Mouse (Mus musculus) hindbrain, embryonic 12.5 days (tissue): Measurements from ENCODE around the gene Defb36. TPM values are rescaled to one million over a fixed set of nuclear protein-coding genes. Genes with fewer than 3 reads are reported as not detected.

Experiments used
- ATAC-seq: fragments of 200-750 bp; cut with Nextera tagmentation; 2 replicates; pipeline ENCODE4 v1.8.0; 2017; ENCODE audit warnings: moderate TSS enrichment; ENCODE audit not compliant: low FRiP score
- H3K27ac ChIP-seq: fragments of 300-500 bp; sonication (generic); 2 replicates; pipeline ENCODE4 v1.5.1; 2016; ENCODE audit warnings: mild to moderate bottlenecking
- H3K27me3 ChIP-seq: fragments of 300-500 bp; sonication (generic); 2 replicates; pipeline ENCODE4 v1.6.1; 2016; ENCODE audit warnings: mild to moderate bottlenecking
- H3K36me3 ChIP-seq: fragments of 300-500 bp; sonication (generic); 2 replicates; pipeline ENCODE4 v1.6.1; 2016; ENCODE audit warnings: mild to moderate bottlenecking
- H3K4me1 ChIP-seq: fragments of 300-500 bp; sonication (generic); 2 replicates; pipeline ENCODE4 v1.6.1; 2016
- H3K4me2 ChIP-seq: fragments of 300-500 bp; sonication (generic); replicated peaks from 2 replicates; pipeline ENCODE4 v1.6.1; 2016; ENCODE audit warnings: mild to moderate bottlenecking
- H3K4me3 ChIP-seq: fragments of 300-500 bp; sonication (generic); 2 replicates; pipeline ENCODE4 v1.5.1; 2016; ENCODE audit warnings: mild to moderate bottlenecking
- H3K9ac ChIP-seq: fragments of 300-500 bp; sonication (generic); 2 replicates; pipeline ENCODE4 v1.6.1; 2016; ENCODE audit warnings: mild to moderate bottlenecking, moderate library complexity
- H3K9me3 ChIP-seq: fragments of 300-500 bp; sonication (generic); replicated peaks from 2 replicates; pipeline ENCODE4 v1.6.1; 2016; ENCODE audit warnings: mild to moderate bottlenecking
- WGBS: fragments of 180-500 bp; shearing (Covaris S2); methylation state at CpG from one replicate; pipeline ENCODE4 v1.1.7; 2016; 5-methylcytosine and 5-hydroxymethylcytosine counted together
- polyA plus RNA-seq: library from polyadenylated mRNA; unstranded; fragments of >200 nt; fragmentation: Nextera tagmentation; extraction: Ambion mirVana; gene quantifications from 2 replicates; pipeline ENCODE4 v1.2.1, GENCODE M21; 2016

The Defb36 gene
- not detected in 2 replicates for polyA plus RNA-seq

DNA sequence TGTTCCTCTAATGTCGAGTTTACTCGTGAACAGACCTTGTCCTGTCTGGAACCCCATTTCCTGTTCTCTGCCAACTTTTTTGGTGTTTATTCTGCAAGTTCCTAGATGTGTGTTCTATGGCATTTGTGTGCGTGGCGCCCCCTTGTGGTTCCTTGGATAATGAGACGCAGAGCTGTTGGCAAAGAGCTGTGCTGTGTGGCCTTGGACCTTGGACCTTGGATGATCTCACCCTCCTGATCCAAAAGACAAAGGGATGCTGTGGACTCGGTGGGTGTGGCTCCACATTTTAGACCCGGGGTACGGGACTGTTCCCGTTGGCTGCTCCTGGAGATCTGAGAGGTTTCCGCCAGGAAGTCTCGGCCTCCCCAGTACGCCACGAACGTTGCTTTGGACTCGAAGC lies at the start of gene Defb36:
Gene Defb36 (plus strand): TSS at position 271 of the 400 bp plus-strand sequence.
- H3K4me3 ChIP-seq = no peak within 1 kb of the TSS
- ATAC-seq = no peak
- no peaks in the 10 kb centered on the region for H3K36me3 ChIP-seq
- no peak within 1 kb of the TSS for H3K4me2 ChIP-seq
- WGBS = 85% methylated on average over 15 of the region's 15 CpGs
- H3K9ac ChIP-seq = no peak within 1 kb of the TSS
- no peak within 1 kb of the TSS for H3K27ac ChIP-seq
- no peaks in the 10 kb centered on the region for H3K27me3 ChIP-seq
- no peaks in the 10 kb centered on the region for H3K4me1 ChIP-seq
- H3K9me3 ChIP-seq = no peaks in the 10 kb centered on the region

DNA sequence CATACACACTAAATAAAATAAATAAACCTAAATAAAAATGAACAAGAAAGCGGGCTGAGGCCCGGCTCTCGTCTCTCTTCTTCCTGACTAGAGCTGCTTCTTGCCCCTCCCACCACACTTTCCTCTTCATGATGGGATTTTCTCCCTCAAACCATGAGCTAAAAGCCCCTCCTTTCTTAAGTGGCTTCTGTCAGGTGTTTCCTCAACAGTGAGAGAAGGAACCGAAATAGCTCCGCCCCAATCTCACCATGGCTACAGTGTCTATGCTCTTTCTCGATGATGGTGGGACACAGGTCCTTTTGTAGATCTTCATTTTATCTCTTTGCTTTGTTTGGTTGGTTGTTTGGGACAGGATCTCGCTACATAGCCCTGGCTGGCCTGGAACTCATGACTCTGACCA lies 47.5 kb upstream of the Defb36 start:
- no peaks in the 10 kb centered on the region for H3K4me1 ChIP-seq
- no peaks in the 10 kb centered on the region for H3K27me3 ChIP-seq
- no peak overlapping the region for H3K9ac ChIP-seq
- no peak overlapping the region for H3K4me3 ChIP-seq
- no peaks in the 10 kb centered on the region for H3K9me3 ChIP-seq
- no peak overlapping the region for H3K27ac ChIP-seq
- WGBS = 90% methylated on average over 7 of the region's 7 CpGs
- no peaks in the 10 kb centered on the region for H3K36me3 ChIP-seq
- ATAC-seq = no peak
- H3K4me2 ChIP-seq = no peak overlapping the region

DNA sequence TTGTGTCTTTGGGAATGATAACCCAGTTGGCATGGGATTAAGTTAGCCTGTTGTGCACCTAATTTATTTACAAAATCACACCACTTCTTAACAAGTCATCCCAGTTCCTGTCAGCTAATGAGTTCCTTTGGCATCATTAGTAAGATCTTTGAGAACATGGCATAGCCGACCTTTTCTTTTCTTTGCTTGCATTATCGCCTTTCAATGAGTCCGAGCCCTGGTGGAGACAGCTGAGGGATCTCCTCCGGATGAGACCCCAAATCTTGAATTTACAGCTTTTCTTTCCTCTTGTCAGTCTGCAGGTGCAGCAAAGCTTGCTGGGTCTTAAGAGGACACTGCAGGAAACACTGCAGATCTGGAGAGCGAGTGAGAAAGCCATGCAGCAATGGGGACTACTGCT lies 35.1 kb upstream of the Defb36 start, which contains the start of gene Gm17416:
Gene Gm17416 (plus strand): TSS at position 301 of the 400 bp plus-strand sequence.
- H3K4me3 ChIP-seq = no peak within 1 kb of the TSS
- H3K4me2 ChIP-seq = no peak within 1 kb of the TSS
- no peak within 1 kb of the TSS for H3K27ac ChIP-seq
- no peaks in the 10 kb centered on the region for H3K36me3 ChIP-seq
- no peak for ATAC-seq
- no peaks in the 10 kb centered on the region for H3K9me3 ChIP-seq
- 89% methylated on average over 5 of the region's 5 CpGs for WGBS
- no peak within 1 kb of the TSS for H3K9ac ChIP-seq
- H3K27me3 ChIP-seq = no peaks in the 10 kb centered on the region
- no peaks in the 10 kb centered on the region for H3K4me1 ChIP-seq

DNA sequence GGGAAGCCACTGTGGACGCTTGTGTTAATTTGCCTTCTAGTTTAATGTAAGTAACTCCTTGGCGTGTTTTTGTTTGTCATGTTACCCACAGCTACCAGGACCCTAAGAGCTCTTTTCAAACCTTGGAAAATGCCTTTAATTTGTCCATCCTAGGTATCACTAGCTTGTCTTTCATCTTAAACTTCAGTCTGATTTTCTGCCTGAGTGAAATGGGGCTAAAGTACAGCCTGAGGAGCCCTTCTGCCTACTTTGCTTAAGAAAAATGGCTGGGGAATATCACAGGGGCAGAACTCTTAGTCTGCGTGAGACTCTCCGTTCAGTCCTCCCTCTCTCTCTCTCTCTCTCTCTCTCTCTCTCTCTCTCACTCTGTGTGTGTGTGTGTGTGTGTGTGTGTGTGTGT lies 34.2 kb upstream of the Defb36 start:
- Histone ChIP-seq H3K9ac (no peak overlapping the region), H3K4me3 (no peak overlapping the region), H3K27me3 (no peaks in the 10 kb centered on the region), H3K9me3 (no peaks in the 10 kb centered on the region), H3K27ac (no peak overlapping the region), H3K36me3 (no peaks in the 10 kb centered on the region), H3K4me2 (no peak overlapping the region), H3K4me1 (no peaks in the 10 kb centered on the region)
- 78% methylated on average over 4 of the region's 4 CpGs for WGBS
- ATAC-seq = no peak

DNA sequence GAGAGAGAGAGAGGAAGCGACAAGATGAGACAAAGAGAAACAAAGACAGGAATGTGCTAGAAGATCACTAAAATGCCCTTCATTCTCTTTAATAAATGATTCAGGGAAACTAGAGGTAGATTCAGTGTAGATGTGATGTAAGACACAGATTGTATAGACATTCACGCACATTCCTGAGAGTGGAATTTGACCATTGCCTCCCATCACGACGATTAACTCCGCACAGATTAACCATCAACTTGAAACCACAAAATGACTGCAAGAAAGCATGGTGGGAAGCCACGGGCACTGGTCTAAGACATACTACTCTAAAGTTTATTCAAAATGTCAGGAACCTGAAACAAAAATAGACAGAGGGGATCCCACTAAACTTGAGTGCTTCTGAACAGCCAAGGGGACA lies 33.8 kb upstream of the Defb36 start:
- no peaks in the 10 kb centered on the region for H3K36me3 ChIP-seq
- ATAC-seq = no peak
- H3K9me3 ChIP-seq = no peaks in the 10 kb centered on the region
- H3K4me3 ChIP-seq = no peak overlapping the region
- WGBS = 82% methylated on average over 5 of the region's 6 CpGs
- H3K9ac ChIP-seq = no peak overlapping the region
- no peaks in the 10 kb centered on the region for H3K4me1 ChIP-seq
- H3K27ac ChIP-seq = no peak overlapping the region
- no peaks in the 10 kb centered on the region for H3K27me3 ChIP-seq
- no peak overlapping the region for H3K4me2 ChIP-seq

DNA sequence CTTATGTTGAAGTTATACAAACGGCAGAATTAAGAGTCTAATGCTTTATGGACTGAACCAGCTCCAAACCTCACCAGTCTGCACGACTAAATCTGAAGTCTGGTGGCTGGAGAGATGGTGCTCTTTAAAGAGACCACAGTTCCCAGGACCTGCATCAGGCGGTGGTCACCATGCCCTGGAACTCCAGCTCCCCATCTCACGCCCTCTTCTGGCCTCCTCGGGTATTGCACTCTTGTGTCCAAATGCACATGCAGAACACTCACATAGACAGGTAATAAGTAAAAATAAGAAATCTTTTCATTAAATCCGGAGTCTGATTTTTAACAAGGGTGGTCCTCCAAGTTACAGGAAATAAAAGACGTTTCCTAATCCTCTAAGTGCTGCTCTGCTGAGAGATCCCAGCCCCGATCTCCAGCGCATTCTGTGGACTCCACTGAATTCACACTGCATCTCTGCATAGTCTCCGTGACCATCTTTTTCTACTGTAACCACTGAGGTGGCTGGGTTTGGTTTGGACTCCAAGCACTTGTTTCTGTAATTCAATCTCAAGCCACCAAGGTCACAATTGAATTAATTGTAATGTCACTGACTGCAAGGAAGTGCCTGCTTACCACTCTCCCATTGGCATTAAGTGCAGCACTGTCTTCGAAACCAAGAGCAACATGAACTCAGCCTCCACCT lies 31.9 kb upstream of the Defb36 start, which contains the start of gene Defb21:
Gene Defb21 (plus strand): TSS at position 631 of the 681 bp plus-strand sequence.
- H3K4me1 ChIP-seq = no peaks in the 10 kb centered on the region
- H3K27ac ChIP-seq = no peak within 1 kb of the TSS
- no peaks in the 10 kb centered on the region for H3K27me3 ChIP-seq
- no peak within 1 kb of the TSS for H3K4me3 ChIP-seq
- no peak within 1 kb of the TSS for H3K4me2 ChIP-seq
- H3K9ac ChIP-seq = no peak within 1 kb of the TSS
- H3K36me3 ChIP-seq = no peaks in the 10 kb centered on the region
- ATAC-seq = no peak
- WGBS = 63% methylated on average over 11 of the region's 11 CpGs
- H3K9me3 ChIP-seq = no peaks in the 10 kb centered on the region

DNA sequence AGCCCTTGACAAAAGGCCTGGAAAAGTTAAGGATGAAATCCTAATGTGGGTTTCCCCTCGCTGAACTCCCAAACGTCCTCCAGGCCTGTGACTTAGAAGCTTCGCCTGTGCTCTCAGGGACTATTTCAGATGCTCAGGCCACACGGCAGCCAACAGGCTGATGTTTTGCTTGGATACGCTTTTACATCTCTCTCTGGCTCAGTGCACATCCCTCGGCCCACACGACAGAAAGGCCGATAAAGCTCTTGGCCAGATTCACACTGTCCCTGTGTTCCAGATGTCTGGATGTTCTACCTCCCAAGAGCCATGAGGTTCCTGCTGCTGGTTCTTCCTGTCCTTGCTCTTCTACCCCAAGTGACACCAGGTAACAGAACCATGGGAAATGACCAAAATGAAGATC lies 30.6 kb upstream of the Defb36 start:
- H3K36me3 ChIP-seq = no peaks in the 10 kb centered on the region
- ATAC-seq = no peak
- no peak overlapping the region for H3K4me2 ChIP-seq
- H3K4me1 ChIP-seq = no peaks in the 10 kb centered on the region
- no peak overlapping the region for H3K27ac ChIP-seq
- 90% methylated on average over 8 of the region's 8 CpGs for WGBS
- no peaks in the 10 kb centered on the region for H3K9me3 ChIP-seq
- no peaks in the 10 kb centered on the region for H3K27me3 ChIP-seq
- H3K4me3 ChIP-seq = no peak overlapping the region
- H3K9ac ChIP-seq = no peak overlapping the region

DNA sequence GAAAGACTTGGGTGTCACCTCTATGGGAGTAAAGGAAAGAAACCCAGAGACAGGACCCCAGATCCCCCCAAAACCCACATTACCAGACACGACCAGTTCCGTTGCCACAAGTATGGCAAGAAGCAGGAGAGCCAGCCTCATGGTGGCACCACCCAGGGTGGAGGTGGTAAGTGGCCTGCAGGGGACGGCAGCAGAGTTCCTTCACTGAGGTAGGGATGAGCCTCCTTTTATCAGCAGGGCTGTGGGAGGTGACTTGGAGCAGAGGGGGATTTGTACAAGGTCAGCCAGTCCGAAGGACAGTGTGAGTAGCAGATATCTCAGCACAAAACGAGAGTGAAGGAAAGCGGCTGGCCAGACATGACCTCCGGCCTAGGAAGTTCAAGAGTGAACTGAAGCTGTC lies 24.0 kb upstream of the Defb36 start, which contains the start of gene Defb19:
Gene Defb19 (minus strand): TSS at position 206 of the 400 bp plus-strand sequence.
- no peak for ATAC-seq
- H3K36me3 ChIP-seq = no peaks in the 10 kb centered on the region
- H3K4me1 ChIP-seq = no peaks in the 10 kb centered on the region
- no peak within 1 kb of the TSS for H3K4me2 ChIP-seq
- no peak within 1 kb of the TSS for H3K9ac ChIP-seq
- H3K9me3 ChIP-seq = no peaks in the 10 kb centered on the region
- 65% methylated on average over 7 of the region's 7 CpGs for WGBS
- no peak within 1 kb of the TSS for H3K27ac ChIP-seq
- no peaks in the 10 kb centered on the region for H3K27me3 ChIP-seq
- no peak within 1 kb of the TSS for H3K4me3 ChIP-seq

DNA sequence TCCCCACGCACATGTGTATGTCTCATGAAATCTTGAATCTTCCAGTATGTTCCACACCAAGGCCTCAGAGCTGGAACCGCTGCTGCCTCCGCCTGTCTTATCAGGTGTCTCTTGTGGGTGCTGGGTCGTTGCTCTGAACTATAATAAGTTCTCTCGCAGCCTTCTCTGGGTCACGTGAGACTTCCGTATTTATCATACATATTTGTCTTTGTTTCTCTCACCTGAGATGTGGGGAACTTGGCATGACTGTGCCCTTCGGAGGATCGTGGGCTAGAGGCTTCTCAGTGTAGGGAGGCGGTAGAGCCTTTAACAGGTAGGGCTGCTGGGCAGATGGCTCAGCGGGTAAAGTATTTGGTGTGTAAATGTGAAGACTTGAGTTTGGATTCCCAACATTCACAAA lies 23.5 kb upstream of the Defb36 start:
- WGBS = 89% methylated on average over 11 of the region's 11 CpGs
- no peaks in the 10 kb centered on the region for H3K27me3 ChIP-seq
- ATAC-seq = no peak
- H3K4me1 ChIP-seq = no peaks in the 10 kb centered on the region
- H3K36me3 ChIP-seq = no peaks in the 10 kb centered on the region
- no peak overlapping the region for H3K4me3 ChIP-seq
- H3K27ac ChIP-seq = no peak overlapping the region
- H3K4me2 ChIP-seq = no peak overlapping the region
- no peak overlapping the region for H3K9ac ChIP-seq
- H3K9me3 ChIP-seq = no peaks in the 10 kb centered on the region

DNA sequence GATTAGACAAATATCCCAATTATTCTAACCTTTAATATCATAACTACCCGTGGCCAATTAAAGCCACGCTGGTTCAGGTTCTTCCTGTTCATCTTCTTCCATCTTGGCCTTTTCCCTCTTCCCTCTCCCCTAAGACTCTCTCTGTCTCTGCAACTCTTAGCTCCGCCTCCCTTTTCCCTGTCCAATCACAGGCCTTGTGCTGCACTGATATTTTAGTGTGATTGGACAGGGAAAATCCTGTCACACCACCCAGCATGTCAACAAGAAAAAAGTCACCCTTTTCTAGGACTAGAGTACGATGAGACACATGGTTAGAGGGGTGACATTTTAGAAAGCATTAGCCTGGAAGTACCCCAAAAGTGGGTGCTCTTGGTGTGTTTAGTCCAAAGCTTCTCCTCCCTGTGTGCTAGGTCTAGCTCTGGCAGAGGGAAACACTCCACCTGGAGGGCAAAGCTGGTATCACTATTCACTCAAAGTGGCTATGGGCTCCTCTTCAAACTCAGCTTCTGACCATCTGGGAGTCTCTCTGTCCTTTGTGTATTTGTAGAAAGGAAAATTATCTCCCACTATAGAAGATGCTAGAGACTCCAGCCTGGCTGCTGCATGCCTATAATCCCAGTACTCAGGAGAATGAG lies 17.1 kb upstream of the Defb36 start:
- Histone ChIP-seq H3K36me3 (no peaks in the 10 kb centered on the region), H3K4me3 (no peak overlapping the region), H3K27me3 (no peaks in the 10 kb centered on the region), H3K4me2 (no peak overlapping the region), H3K9ac (no peak overlapping the region), H3K9me3 (no peaks in the 10 kb centered on the region), H3K27ac (no peak overlapping the region), H3K4me1 (no peaks in the 10 kb centered on the region)
- no peak for ATAC-seq
- WGBS = 74% methylated on average over 4 of the region's 4 CpGs

DNA sequence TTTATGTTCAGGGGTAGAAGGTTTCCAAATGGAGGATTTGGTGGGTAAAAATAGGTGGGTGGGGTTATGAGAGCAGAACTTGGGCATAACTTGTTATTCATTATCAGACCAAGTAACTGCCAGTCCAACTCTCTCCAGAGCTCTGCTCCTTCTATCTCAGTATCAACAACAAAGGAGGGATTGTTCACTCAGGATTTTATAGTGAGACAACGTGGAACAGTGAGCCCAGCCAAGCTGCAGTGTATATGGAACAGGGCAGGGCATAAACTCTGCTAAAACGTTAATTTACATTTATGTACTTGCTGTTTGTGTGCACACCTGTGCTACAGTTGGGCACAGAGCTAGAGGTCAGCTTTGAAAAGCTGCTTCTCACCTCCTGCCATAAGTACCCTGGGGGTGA lies 15.7 kb upstream of the Defb36 start:
- no peaks in the 10 kb centered on the region for H3K9me3 ChIP-seq
- H3K4me2 ChIP-seq = no peak overlapping the region
- no peak for ATAC-seq
- no peak overlapping the region for H3K4me3 ChIP-seq
- no peaks in the 10 kb centered on the region for H3K27me3 ChIP-seq
- no peaks in the 10 kb centered on the region for H3K36me3 ChIP-seq
- 54% methylated on average over 2 of the region's 2 CpGs for WGBS
- no peak overlapping the region for H3K27ac ChIP-seq
- no peaks in the 10 kb centered on the region for H3K4me1 ChIP-seq
- no peak overlapping the region for H3K9ac ChIP-seq

DNA sequence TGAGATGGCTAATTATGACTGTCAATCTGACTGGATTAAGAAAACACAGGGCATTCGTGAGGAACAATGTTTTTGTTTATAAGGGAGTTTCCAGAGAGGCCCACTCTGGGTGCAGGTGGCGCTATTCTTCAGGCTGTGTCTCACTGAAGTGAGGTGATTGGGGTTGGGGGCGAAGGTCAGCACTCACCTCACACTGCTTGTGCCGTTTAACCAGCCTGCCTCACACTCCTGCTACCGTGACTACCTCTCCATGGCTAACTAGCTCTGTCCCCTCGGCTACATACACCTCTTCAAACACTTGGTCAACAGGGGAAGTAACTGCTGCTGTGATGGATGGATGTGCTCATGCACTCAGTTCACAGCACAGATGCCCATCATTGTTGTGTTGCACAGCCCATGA lies 15.1 kb upstream of the Defb36 start:
- 48% methylated on average over 6 of the region's 6 CpGs for WGBS
- Histone ChIP-seq H3K4me1 (no peaks in the 10 kb centered on the region), H3K4me3 (no peak overlapping the region), H3K36me3 (no peaks in the 10 kb centered on the region), H3K27ac (no peak overlapping the region), H3K9me3 (no peaks in the 10 kb centered on the region), H3K27me3 (no peaks in the 10 kb centered on the region), H3K4me2 (no peak overlapping the region), H3K9ac (no peak overlapping the region)
- ATAC-seq = no peak

DNA sequence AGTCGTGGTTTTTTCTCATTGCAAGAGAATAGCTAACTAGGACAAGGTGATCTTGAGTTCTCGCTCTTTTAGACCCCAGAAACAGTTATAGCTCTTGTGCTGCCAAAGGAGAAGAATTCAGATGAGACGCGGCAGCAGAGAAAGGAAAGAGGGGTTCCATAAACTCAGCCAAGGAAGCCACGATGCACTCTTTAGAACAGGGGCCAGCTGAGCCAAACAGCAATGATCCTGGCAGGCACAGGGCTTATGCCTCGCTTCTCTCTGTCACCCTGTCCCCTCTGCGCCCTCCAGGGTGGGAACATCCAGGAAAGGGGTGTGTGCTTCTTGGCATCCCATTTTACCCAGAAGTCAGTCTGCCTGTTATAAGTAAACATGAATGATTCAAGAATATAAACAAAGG lies 4.8 kb upstream of the Defb36 start, which contains the start of gene Defb45:
Gene Defb45 (minus strand): TSS at position 101 of the 400 bp plus-strand sequence.
- Histone ChIP-seq H3K27me3 (no peaks in the 10 kb centered on the region), H3K4me3 (no peak within 1 kb of the TSS), H3K4me1 (no peaks in the 10 kb centered on the region), H3K27ac (no peak within 1 kb of the TSS), H3K36me3 (no peaks in the 10 kb centered on the region), H3K9ac (no peak within 1 kb of the TSS), H3K9me3 (no peaks in the 10 kb centered on the region), H3K4me2 (no peak within 1 kb of the TSS)
- 75% methylated on average over 7 of the region's 7 CpGs for WGBS
- no peak for ATAC-seq
